Mouse (Mus musculus) kidney, adult 2 months (tissue): ENCODE data around the gene Flt1.

Experiments
- CTCF ChIP-seq: fragments of 200-500 bp; conservative IDR thresholded peaks from 2 replicates; pipeline ENCODE4 v1.5.1; 2011; ENCODE audit warnings: low read depth, mild to moderate bottlenecking, control low read depth, low read length, moderate library complexity, mixed read lengths; ENCODE audit not compliant: insufficient read depth, insufficient read length
- POLR2A ChIP-seq: fragments of 200-500 bp; IDR thresholded peaks from one replicate; pipeline ENCODE4 v1.6.1; 2011; ENCODE audit warnings: low read depth, low read length, control low read depth

DNA sequence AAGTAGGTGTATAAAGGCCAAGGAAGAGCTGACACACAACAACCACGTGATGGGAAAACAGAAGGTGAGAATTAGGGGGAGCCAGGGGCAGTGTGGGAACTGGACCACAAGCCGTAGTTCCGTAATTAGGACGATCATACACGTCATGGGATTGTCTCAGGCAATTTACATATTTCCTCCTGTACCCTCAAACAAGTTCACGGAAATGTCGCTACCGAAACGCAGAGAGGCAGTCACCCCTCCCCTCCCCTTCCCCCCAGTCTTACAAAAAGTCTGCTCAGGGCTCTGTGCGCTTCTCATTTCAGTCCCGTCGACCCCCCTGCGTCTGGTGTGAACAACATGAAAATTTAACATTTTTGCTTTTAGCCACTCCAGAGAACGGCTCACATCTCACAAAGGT is 74.6 kb downstream of the Flt1 start:
- TF ChIP-seq CTCF (no peak), POLR2A (no peak)
